13 mouse cellular contexts compared by ENCODE assay signal in genomic region chr17:35222299-35222698, GRCm38 (mm10). TPM values are rescaled to one million over a fixed set of nuclear protein-coding genes. Genes with fewer than 3 reads are reported as not detected.
DNase-seq lines count a peak whose midpoint lies in the region; ATAC-seq and TF ChIP-seq lines count a peak whose summit lies in the region.
"Had no signal": no experiment of that assay in that cellular context is flagged by ENCODE, and none has a peak within 500 bp of the region (broad histone marks: within the 10 kb centered on the region; RNA-seq: fewer than 3 reads in every experiment).

No protein-coding gene starts in this region.

- H3K4me1 ChIP-seq in heart, embryonic 16.5 days (ENCODE audit: control insufficient read depth, insufficient read depth, low read length), result peaks cover 9% of the 10 kb centered on the region
- H3K4me1 ChIP-seq in heart, embryonic 11.5 days (ENCODE audit: control insufficient read depth, insufficient read depth, low read length), result peaks cover 19% of the 10 kb centered on the region
- peaks cover 20% of the 10 kb centered on the region for H3K4me1 ChIP-seq in bone marrow, adult 2 months (ENCODE audit: control insufficient read depth, insufficient read depth, low read length)
- peaks cover 52% of the 10 kb centered on the region for H3K4me1 ChIP-seq in liver, embryonic 15.5 days (replicated peaks)
- peaks cover 14% of the 10 kb centered on the region for H3K4me1 ChIP-seq in stomach, embryonic 16.5 days (ENCODE audit: control insufficient read depth, insufficient read depth, low read length)

- H3K36me3 ChIP-seq in heart, embryonic 16.5 days (ENCODE audit: control insufficient read depth, insufficient read depth), result peaks cover 8% of the 10 kb centered on the region; the same call in 1 of the 2 replicates
- peaks cover 8% of the 10 kb centered on the region for H3K36me3 ChIP-seq in heart, embryonic 11.5 days (ENCODE audit: control insufficient read depth, insufficient read depth, low read length)
- peaks cover 21% of the 10 kb centered on the region for H3K36me3 ChIP-seq in liver, embryonic 15.5 days (replicated peaks)
- H3K36me3 ChIP-seq in stomach, embryonic 16.5 days (ENCODE audit: control insufficient read depth, insufficient read depth, low read length), result no peaks in the 10 kb centered on the region

- peak; percentile 11; the same call in 1 of the 2 replicates for ATAC-seq in heart, embryonic 16.5 days (replicated peaks; ENCODE audit: extremely low read depth, insufficient read depth, low FRiP score)
- no peak for ATAC-seq in heart, embryonic 11.5 days (replicated peaks; ENCODE audit: insufficient number of reproducible peaks, low FRiP score, low TSS enrichment)
- no peak for ATAC-seq in liver, embryonic 15.5 days (ENCODE audit: insufficient read depth)
- no peak for ATAC-seq in stomach, embryonic 16.5 days (ENCODE audit: insufficient read depth, low FRiP score)
- no peak for ATAC-seq in erythroblast, adult 5-6 weeks (replicated peaks; ENCODE audit: low FRiP score, poor library complexity, severe bottlenecking)

- no peaks in the 10 kb centered on the region for H3K27me3 ChIP-seq in heart, embryonic 16.5 days (ENCODE audit: control insufficient read depth, insufficient read depth, low read length)
- H3K27me3 ChIP-seq in heart, embryonic 11.5 days (ENCODE audit: control insufficient read depth, insufficient read depth, low read length), result no peaks in the 10 kb centered on the region
- no peaks in the 10 kb centered on the region for H3K27me3 ChIP-seq in liver, embryonic 15.5 days
- H3K27me3 ChIP-seq in stomach, embryonic 16.5 days (ENCODE audit: control insufficient read depth, insufficient read depth, low read length), result no peaks in the 10 kb centered on the region
- H3K27me3 ChIP-seq: embryonic facial prominence, embryonic 13.5 days had no signal

- peak overlapping the region; percentile 24 for H3K27ac ChIP-seq in heart, embryonic 16.5 days (ENCODE audit: low read length)
- H3K27ac ChIP-seq in heart, embryonic 11.5 days (ENCODE audit: low read depth, low read length), result no peak overlapping the region
- peak overlapping the region; percentile 46 for H3K27ac ChIP-seq in bone marrow, adult 2 months (ENCODE audit: control insufficient read depth, insufficient read depth, low read depth, low read length, poor library complexity)
- peak overlapping the region; percentile 53; the same call in 1 of the 2 replicates for H3K27ac ChIP-seq in liver, embryonic 15.5 days (replicated peaks)
- 0 out of 2 replicates have a peak overlapping the region, but pooled peaks have one; percentile 43 for H3K27ac ChIP-seq in stomach, embryonic 16.5 days (ENCODE audit: low read length)
- H3K27ac ChIP-seq: embryonic facial prominence, embryonic 13.5 days had no signal

- H3K4me3 ChIP-seq in heart, embryonic 16.5 days (ENCODE audit: low read length), result no peak overlapping the region
- no peak overlapping the region for H3K4me3 ChIP-seq in heart, embryonic 11.5 days (ENCODE audit: low read depth, low read length)
- H3K4me3 ChIP-seq in bone marrow, adult 2 months (replicated peaks; ENCODE audit: control insufficient read depth, low read depth, low read length), result no peak overlapping the region
- no peak overlapping the region for H3K4me3 ChIP-seq in liver, embryonic 15.5 days (replicated peaks)
- no peak overlapping the region for H3K4me3 ChIP-seq in stomach, embryonic 16.5 days (replicated peaks; ENCODE audit: low read length)
- H3K4me3 ChIP-seq: embryonic facial prominence, embryonic 13.5 days had no signal

- H3K9ac ChIP-seq in heart, embryonic 16.5 days (ENCODE audit: low read length), result no peak overlapping the region
- H3K9ac ChIP-seq in heart, embryonic 11.5 days (ENCODE audit: low read depth, low read length), result no peak overlapping the region
- no peak overlapping the region for H3K9ac ChIP-seq in liver, embryonic 15.5 days
- no peak overlapping the region for H3K9ac ChIP-seq in stomach, embryonic 16.5 days (ENCODE audit: low read length)
- H3K9ac ChIP-seq: embryonic facial prominence, embryonic 13.5 days had no signal

- no peak for DNase-seq in urinary bladder, adult 2 months (ENCODE audit: low spot score)
- no peak for DNase-seq in embryo, embryonic 11 days
- DNase-seq: adrenal gland, postnatal 36 days had no signal

- 59% methylated on average over 6 of the region's 6 CpGs for WGBS in heart, embryonic 16.5 days
- WGBS in heart, embryonic 11.5 days (ENCODE audit: insufficient replicate concordance), result 66% methylated on average over 6 of the region's 6 CpGs
- WGBS in bone marrow, adult 2 months, result 15% methylated on average over 6 of the region's 6 CpGs
- 46% methylated on average over 6 of the region's 6 CpGs for WGBS in liver, embryonic 15.5 days (ENCODE audit: insufficient replicate concordance)
- 66% methylated on average over 6 of the region's 6 CpGs for WGBS in stomach, embryonic 16.5 days

- H3K9me3 ChIP-seq in heart, embryonic 16.5 days (replicated peaks; ENCODE audit: control insufficient read depth, low read length), result no peaks in the 10 kb centered on the region
- no peaks in the 10 kb centered on the region for H3K9me3 ChIP-seq in heart, embryonic 11.5 days (replicated peaks; ENCODE audit: control insufficient read depth, low read length)
- H3K9me3 ChIP-seq in liver, embryonic 15.5 days (replicated peaks), result no peaks in the 10 kb centered on the region
- H3K9me3 ChIP-seq in stomach, embryonic 16.5 days (replicated peaks; ENCODE audit: control insufficient read depth, low read length), result no peaks in the 10 kb centered on the region
- H3K9me3 ChIP-seq: embryonic facial prominence, embryonic 13.5 days; G1E had no signal

- H3K4me2 ChIP-seq in heart, embryonic 16.5 days (ENCODE audit: low read depth, low read length), result no peak overlapping the region
- H3K4me2 ChIP-seq in heart, embryonic 11.5 days, result no peak overlapping the region
- no peak overlapping the region; the same call in 1 of the 2 replicates for H3K4me2 ChIP-seq in liver, embryonic 15.5 days
- H3K4me2 ChIP-seq in stomach, embryonic 16.5 days (ENCODE audit: low read depth, low read length), result no peak overlapping the region
- H3K4me2 ChIP-seq: embryonic facial prominence, embryonic 13.5 days; midbrain, embryonic 11.5 days had no signal

- no peak for TF ChIP-seq POLR2A in bone marrow, adult 2 months (IDR thresholded peaks at IDR 0.05; ENCODE audit: borderline replicate concordance, control insufficient read depth, low read depth, low read length)

- TF ChIP-seq CTCF in bone marrow, adult 2 months (IDR thresholded peaks at IDR 0.05; ENCODE audit: control insufficient read depth, insufficient read depth, low read length), result no peak

RNA-seq across cellular contexts. Expression of gene Gm16181, which starts 1.7 kb away (rescaled TPM):
- 0.41 and 1.2 TPM in 2 replicates for polyA plus RNA-seq in heart, embryonic 16.5 days (2015; fragmentation: Nextera tagmentation; extraction: Ambion mirVana)
- 0.44 TPM in 1 of 2 replicates, not detected in the other for polyA plus RNA-seq in heart, embryonic 11.5 days (2014; fragmentation: Nextera tagmentation; extraction: Ambion mirVana)
- not detected in 2 replicates for polyA plus RNA-seq in bone marrow, adult 2 months (2011; ENCODE audit: insufficient read depth, insufficient read length, low replicate concordance, missing spikeins)
- 0.24 TPM in 1 of 2 replicates, not detected in the other for polyA plus RNA-seq in liver, embryonic 15.5 days (2015; fragmentation: Nextera tagmentation; extraction: Ambion mirVana)
- 0.27 TPM in 1 of 2 replicates, not detected in the other for polyA plus RNA-seq in stomach, embryonic 16.5 days (2015; fragmentation: Nextera tagmentation; extraction: Ambion mirVana)
- polyA plus RNA-seq in urinary bladder, adult 2 months (2012; rRNA removed), result 0.18 TPM in 1 of 2 replicates, not detected in the other
- not detected in 2 replicates for total RNA-seq in erythroblast, adult 5-6 weeks (2015; ENCODE audit: low replicate concordance)
- not detected in 2 replicates for total RNA-seq in erythroblast, adult 5-6 weeks (2017; ENCODE audit: low replicate concordance)
- total RNA-seq: adrenal gland, postnatal 36 days had no signal
- polyA plus RNA-seq: embryonic facial prominence, embryonic 13.5 days; G1E; large intestine, adult 2 months; midbrain, embryonic 11.5 days had no signal

RNA-seq across cellular contexts. Expression of gene Atp6v1g2, which starts 11.2 kb away (rescaled TPM):
- polyA plus RNA-seq in heart, embryonic 16.5 days (2015; fragmentation: Nextera tagmentation; extraction: Ambion mirVana), result 10.1 and 10.4 TPM in 2 replicates
- polyA plus RNA-seq in heart, embryonic 11.5 days (2014; fragmentation: Nextera tagmentation; extraction: Ambion mirVana), result 9.3 and 10.1 TPM in 2 replicates
- 4.1 and 9.9 TPM in 2 replicates for polyA plus RNA-seq in bone marrow, adult 2 months (2011; ENCODE audit: insufficient read depth, insufficient read length, low replicate concordance, missing spikeins)
- 0.58 and 0.63 TPM in 2 replicates for polyA plus RNA-seq in liver, embryonic 15.5 days (2015; fragmentation: Nextera tagmentation; extraction: Ambion mirVana)
- 6.0 and 6.8 TPM in 2 replicates for polyA plus RNA-seq in stomach, embryonic 16.5 days (2015; fragmentation: Nextera tagmentation; extraction: Ambion mirVana)
- polyA plus RNA-seq in urinary bladder, adult 2 months (2012; rRNA removed), result 11.9 and 14.5 TPM in 2 replicates
- 1.0 and 2.7 TPM in 2 replicates for total RNA-seq in erythroblast, adult 5-6 weeks (2015; ENCODE audit: low replicate concordance)
- 3.8 TPM in 1 of 2 replicates, not detected in the other for total RNA-seq in erythroblast, adult 5-6 weeks (2017; ENCODE audit: low replicate concordance)

RNA-seq across cellular contexts. Expression of gene Nfkbil1, which starts 13.3 kb away (rescaled TPM):
- polyA plus RNA-seq in heart, embryonic 16.5 days (2015; fragmentation: Nextera tagmentation; extraction: Ambion mirVana), result 8.4 and 8.8 TPM in 2 replicates
- 2.3 and 4.9 TPM in 2 replicates for polyA plus RNA-seq in heart, embryonic 11.5 days (2014; fragmentation: Nextera tagmentation; extraction: Ambion mirVana)
- 9.9 and 24.9 TPM in 2 replicates for polyA plus RNA-seq in bone marrow, adult 2 months (2011; ENCODE audit: insufficient read depth, insufficient read length, low replicate concordance, missing spikeins)
- 3.2 and 3.6 TPM in 2 replicates for polyA plus RNA-seq in liver, embryonic 15.5 days (2015; fragmentation: Nextera tagmentation; extraction: Ambion mirVana)
- 6.4 and 8.8 TPM in 2 replicates for polyA plus RNA-seq in stomach, embryonic 16.5 days (2015; fragmentation: Nextera tagmentation; extraction: Ambion mirVana)
- 14.0 and 15.4 TPM in 2 replicates for polyA plus RNA-seq in urinary bladder, adult 2 months (2012; rRNA removed)
- 0.58 and 1.0 TPM in 2 replicates for total RNA-seq in erythroblast, adult 5-6 weeks (2015; ENCODE audit: low replicate concordance)
- 2.2 TPM in 1 of 2 replicates, not detected in the other for total RNA-seq in erythroblast, adult 5-6 weeks (2017; ENCODE audit: low replicate concordance)

RNA-seq across cellular contexts. Expression of gene Lta, which starts 17.1 kb away (rescaled TPM):
- polyA plus RNA-seq in heart, embryonic 16.5 days (2015; fragmentation: Nextera tagmentation; extraction: Ambion mirVana), result 0.27 and 0.79 TPM in 2 replicates
- polyA plus RNA-seq in heart, embryonic 11.5 days (2014; fragmentation: Nextera tagmentation; extraction: Ambion mirVana), result not detected in 2 replicates
- polyA plus RNA-seq in bone marrow, adult 2 months (2011; ENCODE audit: insufficient read depth, insufficient read length, low replicate concordance, missing spikeins), result 3.5 and 4.4 TPM in 2 replicates
- polyA plus RNA-seq in liver, embryonic 15.5 days (2015; fragmentation: Nextera tagmentation; extraction: Ambion mirVana), result 0.06 TPM in 1 of 2 replicates, not detected in the other
- 0.44 and 0.46 TPM in 2 replicates for polyA plus RNA-seq in stomach, embryonic 16.5 days (2015; fragmentation: Nextera tagmentation; extraction: Ambion mirVana)
- 0.29 and 0.43 TPM in 2 replicates for polyA plus RNA-seq in urinary bladder, adult 2 months (2012; rRNA removed)
- total RNA-seq in erythroblast, adult 5-6 weeks (2015; ENCODE audit: low replicate concordance), result not detected in 2 replicates
- total RNA-seq in erythroblast, adult 5-6 weeks (2017; ENCODE audit: low replicate concordance), result not detected in 2 replicates
- total RNA-seq: G1E had no signal
- polyA plus RNA-seq: G1E; midbrain, embryonic 11.5 days had no signal

RNA-seq across cellular contexts. Expression of gene Ddx39b, which starts 19.2 kb away (rescaled TPM):
- polyA plus RNA-seq in heart, embryonic 16.5 days (2015; fragmentation: Nextera tagmentation; extraction: Ambion mirVana), result 256 and 260 TPM in 2 replicates
- 317 and 318 TPM in 2 replicates for polyA plus RNA-seq in heart, embryonic 11.5 days (2014; fragmentation: Nextera tagmentation; extraction: Ambion mirVana)
- polyA plus RNA-seq in bone marrow, adult 2 months (2011; ENCODE audit: insufficient read depth, insufficient read length, low replicate concordance, missing spikeins), result 275 and 374 TPM in 2 replicates
- polyA plus RNA-seq in liver, embryonic 15.5 days (2015; fragmentation: Nextera tagmentation; extraction: Ambion mirVana), result 141 and 150 TPM in 2 replicates
- polyA plus RNA-seq in stomach, embryonic 16.5 days (2015; fragmentation: Nextera tagmentation; extraction: Ambion mirVana), result 340 and 353 TPM in 2 replicates
- polyA plus RNA-seq in urinary bladder, adult 2 months (2012; rRNA removed), result 314 and 350 TPM in 2 replicates
- 65.7 and 80.5 TPM in 2 replicates for total RNA-seq in erythroblast, adult 5-6 weeks (2015; ENCODE audit: low replicate concordance)
- total RNA-seq in erythroblast, adult 5-6 weeks (2017; ENCODE audit: low replicate concordance), result 48.1 and 50.2 TPM in 2 replicates
